Mouse (Mus musculus) G1E (cell line): ENCODE results near the gene Ap5s1.

Experiments used
- CTCF ChIP-seq: IDR thresholded peaks from 2 replicates; pipeline ENCODE4 v1.5.1; 2012; ENCODE audit warnings: low read depth, low read length, inconsistent platforms, mixed read lengths
- GATA1 ChIP-seq: IDR thresholded peaks from 2 replicates; pipeline ENCODE4 v1.6.1; 2012; ENCODE audit warnings: borderline replicate concordance, low read length, inconsistent platforms, mixed read lengths
- POLR2AphosphoS5 ChIP-seq: IDR thresholded peaks from 2 replicates; pipeline ENCODE4 v1.6.1; 2012; ENCODE audit warnings: low read depth, low read length, inconsistent platforms; ENCODE audit not compliant: insufficient replicate concordance
- TAL1 ChIP-seq: conservative IDR thresholded peaks from 2 replicates; pipeline ENCODE4 v1.6.1; 2012; ENCODE audit warnings: low read depth, low read length, inconsistent platforms, mixed read lengths

- TF ChIP-seq CTCF = no peak
- TF ChIP-seq GATA1 = no peak
- TF ChIP-seq POLR2AphosphoS5 = no peak
- TF ChIP-seq TAL1 = peak; percentile 60
Observed at GRCm38 (mm10) chr2:131213773-131214172, 6.9 kb downstream of the Ap5s1 start.
